Mouse (Mus musculus): ENCODE data around the gene Spata33.

Spata33 gene

DNA sequence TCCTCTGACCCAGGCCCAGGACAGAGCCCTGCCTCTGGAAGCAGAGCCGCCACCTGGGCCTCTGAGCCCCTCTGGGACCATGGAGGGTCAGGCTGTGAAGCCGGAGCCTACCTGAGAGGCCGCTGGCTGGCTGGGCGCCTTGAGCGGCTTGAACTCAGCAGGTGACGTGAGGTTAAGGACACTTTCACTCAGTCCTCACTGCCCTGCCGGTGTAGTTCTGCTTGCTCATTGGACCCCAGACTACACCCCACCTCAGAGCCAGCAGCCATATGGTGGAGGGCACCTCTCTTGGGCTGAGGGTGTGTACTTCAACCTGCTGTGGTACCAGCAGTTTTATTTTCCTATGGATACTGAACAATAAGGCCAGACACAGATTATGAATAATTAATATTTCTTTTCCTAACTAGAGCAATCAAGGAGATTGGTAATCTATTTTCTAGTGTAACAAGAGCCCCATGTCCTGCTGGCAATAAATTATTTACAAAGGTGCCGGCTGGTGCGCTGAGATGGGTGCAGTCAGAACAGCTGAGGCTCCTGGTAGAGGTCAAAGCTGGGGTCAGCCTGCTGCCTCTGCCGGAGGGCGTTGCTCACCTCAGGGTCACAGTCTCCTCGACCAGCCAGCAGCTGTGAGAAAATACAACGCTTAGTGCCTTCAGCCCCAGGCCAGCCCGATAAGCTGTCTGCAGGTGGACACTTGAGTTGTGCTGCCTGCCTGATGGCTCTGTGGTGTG is 55.5 kb downstream of the Spata33 start:
- no peak for DNase-seq (ENCODE audit: inconsistent age in 2 of 2, low spot score in 1 of 2)

DNA sequence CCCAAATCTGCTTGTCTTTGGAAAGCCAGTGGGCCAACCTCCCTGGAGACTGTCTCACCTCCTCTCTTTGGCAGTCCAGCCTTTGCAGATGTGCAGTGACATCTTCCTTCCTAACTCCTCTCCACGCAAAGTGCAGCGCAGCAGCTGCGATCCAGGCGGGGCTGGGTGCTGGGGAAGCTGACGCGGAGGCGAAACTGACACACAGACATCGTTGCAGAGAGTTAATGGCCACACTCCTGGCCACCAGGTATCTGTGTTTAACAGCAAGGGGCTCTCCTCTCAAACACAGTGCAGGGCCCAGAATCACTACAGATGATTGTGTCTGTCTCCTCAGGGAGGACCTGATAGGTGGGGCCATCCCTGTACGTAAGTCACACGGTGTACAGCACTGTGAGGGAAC is 58.5 kb downstream of the Spata33 start:
- DNase-seq (ENCODE audit: inconsistent age in 2 of 2, low spot score in 1 of 2) = no peak
